ENCODE assay signal across 11 mouse cellular contexts in genomic region chr2:153606421-153606820, GRCm38 (mm10). TPM values are rescaled to one million over a fixed set of nuclear protein-coding genes. Genes with fewer than 3 reads are reported as not detected.
DNase-seq lines count a peak whose midpoint lies in the region; ATAC-seq and TF ChIP-seq lines count a peak whose summit lies in the region.
"Had no signal": no experiment of that assay in that cellular context is flagged by ENCODE, and none has a peak within 500 bp of the region (broad histone marks: within the 10 kb centered on the region; RNA-seq: fewer than 3 reads in every experiment).

No protein-coding gene starts in this region.

- H3K4me2 ChIP-seq in liver, embryonic 12.5 days: no peak overlapping the region
- H3K4me2 ChIP-seq in midbrain, embryonic 11.5 days: no peak overlapping the region

- no peak for TF ChIP-seq CTCF in lung, adult 2 months (IDR thresholded peaks at IDR 0.05; ENCODE audit: insufficient read depth, low read length)

- WGBS in lung, adult 2 months: 81% methylated on average over 3 of the region's 3 CpGs
- 72% methylated on average over 3 of the region's 3 CpGs for WGBS in liver, embryonic 12.5 days (ENCODE audit: insufficient replicate concordance)
- 82% methylated on average over 3 of the region's 3 CpGs for WGBS in midbrain, embryonic 11.5 days

- H3K9me3 ChIP-seq in liver, embryonic 12.5 days (replicated peaks): no peaks in the 10 kb centered on the region
- no peaks in the 10 kb centered on the region for H3K9me3 ChIP-seq in midbrain, embryonic 11.5 days (ENCODE audit: control insufficient read depth, low read length)

- H3K4me1 ChIP-seq in lung, adult 2 months (ENCODE audit: control insufficient read depth, insufficient read depth, low read length): 0 out of 2 replicates have a peak, but pooled peaks cover 3% of the 10 kb centered on the region
- H3K4me1 ChIP-seq in liver, embryonic 12.5 days: peaks cover 70% of the 10 kb centered on the region
- H3K4me1 ChIP-seq in midbrain, embryonic 11.5 days (ENCODE audit: control insufficient read depth, insufficient read depth, low read length): peaks cover 11% of the 10 kb centered on the region

- peak; percentile 49 for DNase-seq in adrenal gland, adult 2 months
- DNase-seq in adrenal gland, postnatal 10 days: no peak
- DNase-seq in lung, postnatal 36 days: peak; percentile 45
- DNase-seq in lung, adult 2 months: no peak
- peak; percentile 52 for DNase-seq in thymus, postnatal 25 days
- DNase-seq in neural tube, embryonic 10.5 days (ENCODE audit: extremely low spot score, low spot score): no peak
- DNase-seq in midbrain, embryonic 11.5 days (ENCODE audit: low spot score, missing footprints): no peak
- DNase-seq: cerebellum, postnatal 25 days; heart, postnatal 14 days had no signal

- no peak for TF ChIP-seq POLR2A in lung, adult 2 months (IDR thresholded peaks at IDR 0.05; ENCODE audit: borderline replicate concordance, extremely low read depth, low read depth, low read length)

- ATAC-seq in liver, embryonic 12.5 days: no peak
- no peak for ATAC-seq in midbrain, embryonic 11.5 days (ENCODE audit: low FRiP score)

- no peak overlapping the region for H3K4me3 ChIP-seq in lung, adult 2 months (replicated peaks; ENCODE audit: extremely low read depth, low read depth, low read length)
- H3K4me3 ChIP-seq in liver, embryonic 12.5 days: no peak overlapping the region
- H3K4me3 ChIP-seq in midbrain, embryonic 11.5 days (ENCODE audit: low read depth, low read length): no peak overlapping the region
- H3K4me3 ChIP-seq: myocyte had no signal

- H3K27ac ChIP-seq in liver, embryonic 12.5 days: peak overlapping the region; percentile 92; the same call in 1 of the 2 replicates
- H3K27ac ChIP-seq in midbrain, embryonic 11.5 days (ENCODE audit: low read depth, low read length): no peak overlapping the region

- no peaks in the 10 kb centered on the region for H3K36me3 ChIP-seq in liver, embryonic 12.5 days
- H3K36me3 ChIP-seq in midbrain, embryonic 11.5 days (ENCODE audit: control insufficient read depth, insufficient read depth, low read length): no peaks in the 10 kb centered on the region

- H3K27me3 ChIP-seq in liver, embryonic 12.5 days (replicated peaks): no peaks in the 10 kb centered on the region
- no peaks in the 10 kb centered on the region for H3K27me3 ChIP-seq in midbrain, embryonic 11.5 days (ENCODE audit: control insufficient read depth, insufficient read depth, low read length)

- H3K9ac ChIP-seq in liver, embryonic 12.5 days: no peak overlapping the region
- H3K9ac ChIP-seq in midbrain, embryonic 11.5 days (ENCODE audit: low read length): no peak overlapping the region

RNA-seq across cellular contexts. Expression of gene Commd7, which starts 26.2 kb away (rescaled TPM):
- total RNA-seq in adrenal gland, adult 2 months (2021): 10 to 100 TPM; 32.3 to 37.0 TPM
- 21.9 and 28.9 TPM in 2 replicates for polyA plus RNA-seq in adrenal gland, adult 2 months (2012; rRNA removed)
- total RNA-seq in adrenal gland, postnatal 10 days (2021): 10 to 100 TPM; 31.6 to 33.0 TPM
- 15.0 and 20.5 TPM in 2 replicates for polyA plus RNA-seq in lung, adult 2 months (2012; rRNA removed)
- 44.0 and 45.7 TPM in 2 replicates for polyA plus RNA-seq in liver, embryonic 12.5 days (2016; fragmentation: Nextera tagmentation; extraction: Ambion mirVana)
- polyA plus RNA-seq in midbrain, embryonic 11.5 days (2014; fragmentation: Nextera tagmentation; extraction: Ambion mirVana): 64.9 and 65.4 TPM in 2 replicates

RNA-seq across cellular contexts. Expression of gene Dnmt3b, which starts 42.8 kb away (rescaled TPM):
- 1 to 10 TPM; 1.4 to 1.9 TPM for total RNA-seq in adrenal gland, adult 2 months (2021)
- polyA plus RNA-seq in adrenal gland, adult 2 months (2012; rRNA removed): 1.2 and 1.7 TPM in 2 replicates
- 1 to 10 TPM; 4.3 to 6.5 TPM for total RNA-seq in adrenal gland, postnatal 10 days (2021)
- 2.0 and 3.3 TPM in 2 replicates for polyA plus RNA-seq in lung, adult 2 months (2012; rRNA removed)
- 16.6 and 17.1 TPM in 2 replicates for polyA plus RNA-seq in liver, embryonic 12.5 days (2016; fragmentation: Nextera tagmentation; extraction: Ambion mirVana)
- polyA plus RNA-seq in midbrain, embryonic 11.5 days (2014; fragmentation: Nextera tagmentation; extraction: Ambion mirVana): 12.7 and 12.9 TPM in 2 replicates

Comparison
In these comparisons a context has a peak if more than half of its experiments do, and no peak if none do; other contexts are left out.
1. DNase-seq: peak in adrenal gland, adult 2 months (single experiment), lung, postnatal 36 days (single experiment) and thymus, postnatal 25 days (single experiment); none in adrenal gland, postnatal 10 days (single experiment), lung, adult 2 months (single experiment), neural tube, embryonic 10.5 days (single experiment) and midbrain, embryonic 11.5 days (single experiment).